Mouse (Mus musculus): ENCODE measurements around the gene Adamtsl5. TPM values are rescaled to one million over a fixed set of nuclear protein-coding genes. Genes with fewer than 3 reads are reported as not detected.

Adamtsl5 gene
- polyA plus RNA-seq, 2 experiments = 6.7 to 16.5 TPM

DNA sequence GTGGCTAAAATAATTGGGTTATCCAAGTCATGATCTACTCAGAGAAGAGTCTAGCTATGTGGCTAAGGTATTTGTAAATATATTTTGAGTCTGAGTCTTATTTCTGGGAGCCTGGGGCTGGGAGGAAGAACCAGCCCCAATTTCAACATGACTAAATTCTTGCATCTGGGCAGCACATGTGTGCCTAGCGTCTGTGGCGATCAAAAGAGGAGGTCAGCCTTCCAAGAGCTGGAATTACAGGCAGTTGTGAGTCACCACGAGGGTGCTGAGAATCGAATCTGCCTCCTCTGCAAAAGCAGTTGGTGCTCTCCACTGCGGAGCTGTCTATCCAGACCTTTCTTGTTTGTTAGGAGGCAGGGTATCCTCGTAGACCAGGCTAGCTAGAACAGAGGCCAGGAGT lies 17.5 kb upstream of the Adamtsl5 start:
- no peak overlapping the region for H3K27ac ChIP-seq (replicated peaks; ENCODE audit: low read depth, low read length)
- 43% methylated on average over 6 of the region's 6 CpGs for WGBS
- H3K9me3 ChIP-seq (ENCODE audit: control insufficient read depth, low read length) = no peaks in the 10 kb centered on the region
- no peak overlapping the region for H3K4me2 ChIP-seq (replicated peaks; ENCODE audit: low read depth, low read length, severe bottlenecking)
- H3K36me3 ChIP-seq (ENCODE audit: control insufficient read depth, insufficient read depth, low read length) = no peaks in the 10 kb centered on the region
- no peaks in the 10 kb centered on the region for H3K27me3 ChIP-seq (ENCODE audit: control insufficient read depth, insufficient read depth, low read length)
- ATAC-seq (ENCODE audit: low FRiP score, low read depth) = no peak
- H3K9ac ChIP-seq (ENCODE audit: low read depth, low read length, severe bottlenecking) = no peak overlapping the region
- DNase-seq (ENCODE audit: low spot score) = no peak
- TF ChIP-seq POLR2A (IDR thresholded peaks at IDR 0.05; ENCODE audit: borderline replicate concordance, extremely low read depth, insufficient read depth, insufficient read length) = no peak
- no peaks in the 10 kb centered on the region for H3K4me1 ChIP-seq (ENCODE audit: control insufficient read depth, insufficient read depth, low read length)
- no peak overlapping the region for H3K4me3 ChIP-seq (replicated peaks; ENCODE audit: low read length)

DNA sequence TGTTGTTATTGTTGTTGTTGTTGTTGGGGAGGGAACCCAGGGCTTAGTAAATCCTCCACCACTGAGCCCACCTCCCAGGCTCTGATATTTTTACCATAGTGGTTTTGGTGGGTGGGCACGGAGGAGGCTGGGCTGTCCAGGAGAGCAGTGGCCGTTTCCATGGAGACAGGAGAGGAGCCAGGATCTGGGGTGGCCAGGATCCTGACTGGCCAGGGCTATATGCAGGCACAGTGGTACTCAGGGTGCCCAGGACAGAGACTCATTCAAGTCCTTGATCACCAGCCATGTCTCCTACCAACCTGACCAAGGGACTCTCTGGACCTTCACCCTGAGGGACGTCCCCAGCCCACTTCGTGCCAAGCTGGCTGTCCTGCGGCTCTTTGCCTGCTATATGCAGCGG lies 15.5 kb upstream of the Adamtsl5 start:
- ATAC-seq (ENCODE audit: low FRiP score, low read depth) = no peak
- no peaks in the 10 kb centered on the region for H3K9me3 ChIP-seq (ENCODE audit: control insufficient read depth, low read length)
- H3K4me1 ChIP-seq (ENCODE audit: control insufficient read depth, insufficient read depth, low read length) = no peaks in the 10 kb centered on the region
- 0 out of 2 replicates have a peak, but pooled peaks cover under 1% of the 10 kb centered on the region for H3K27me3 ChIP-seq (ENCODE audit: control insufficient read depth, insufficient read depth, low read length)
- no peak for DNase-seq (ENCODE audit: low spot score)
- H3K4me2 ChIP-seq (replicated peaks; ENCODE audit: low read depth, low read length, severe bottlenecking) = no peak overlapping the region
- H3K27ac ChIP-seq (replicated peaks; ENCODE audit: low read depth, low read length) = no peak overlapping the region
- no peaks in the 10 kb centered on the region for H3K36me3 ChIP-seq (ENCODE audit: control insufficient read depth, insufficient read depth, low read length)
- no peak overlapping the region for H3K4me3 ChIP-seq (replicated peaks; ENCODE audit: low read length)
- no peak overlapping the region for H3K9ac ChIP-seq (ENCODE audit: low read depth, low read length, severe bottlenecking)
- TF ChIP-seq POLR2A (IDR thresholded peaks at IDR 0.05; ENCODE audit: borderline replicate concordance, extremely low read depth, insufficient read depth, insufficient read length) = no peak
- WGBS = 42% methylated on average over 6 of the region's 6 CpGs

DNA sequence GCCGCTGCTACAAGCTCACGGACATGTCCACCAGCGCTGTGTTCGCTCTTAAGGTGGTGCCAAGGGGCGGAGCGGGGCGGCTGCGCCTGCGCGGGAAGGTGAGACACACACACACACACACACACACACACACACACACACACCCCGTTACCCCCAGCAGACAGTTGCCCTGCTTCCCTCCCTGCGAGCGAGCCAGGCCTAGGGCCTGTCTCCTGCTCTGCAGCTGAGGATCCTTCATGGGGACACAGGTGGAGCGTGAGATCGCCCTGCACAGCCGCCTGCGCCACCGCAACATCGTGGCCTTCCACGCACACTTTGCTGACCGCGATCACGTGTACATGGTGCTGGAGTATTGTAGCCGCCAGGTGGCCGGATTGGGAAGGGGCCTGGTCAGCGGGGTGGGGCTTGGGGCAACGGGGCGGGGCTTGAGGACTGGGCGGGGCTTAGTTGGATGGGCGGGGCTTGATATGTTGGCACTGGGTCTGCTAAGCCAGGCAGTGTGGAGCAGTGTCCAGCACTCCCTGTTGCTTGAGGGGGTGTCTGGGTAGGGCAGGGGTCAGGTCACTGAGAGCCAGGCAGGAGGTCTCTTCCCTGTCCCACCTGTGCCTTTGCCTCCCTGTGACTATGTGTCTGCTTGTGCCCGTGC lies 9.9 kb upstream of the Adamtsl5 start:
- ATAC-seq (ENCODE audit: low FRiP score, low read depth) (0 out of 2 replicates have a peak, but pooled peaks have one; percentile 24), DNase-seq (ENCODE audit: low spot score) (no peak)
- TF ChIP-seq POLR2A (IDR thresholded peaks at IDR 0.05; ENCODE audit: borderline replicate concordance, extremely low read depth, insufficient read depth, insufficient read length) = no peak
- Histone ChIP-seq H3K36me3 (ENCODE audit: control insufficient read depth, insufficient read depth, low read length) (no peaks in the 10 kb centered on the region), H3K4me1 (ENCODE audit: control insufficient read depth, insufficient read depth, low read length) (peaks cover 15% of the 10 kb centered on the region), H3K4me2 (replicated peaks; ENCODE audit: low read depth, low read length, severe bottlenecking) (peak overlapping the region; percentile 39), H3K9ac (ENCODE audit: low read depth, low read length, severe bottlenecking) (peak overlapping the region; percentile 25; the same call in 1 of the 2 replicates), H3K27ac (replicated peaks; ENCODE audit: low read depth, low read length) (no peak overlapping the region), H3K9me3 (ENCODE audit: control insufficient read depth, low read length) (no peaks in the 10 kb centered on the region), H3K4me3 (replicated peaks; ENCODE audit: low read length) (peak overlapping the region; percentile 43), H3K27me3 (ENCODE audit: control insufficient read depth, insufficient read depth, low read length) (peaks cover 45% of the 10 kb centered on the region)
- 9% methylated on average over 27 of the region's 31 CpGs for WGBS

DNA sequence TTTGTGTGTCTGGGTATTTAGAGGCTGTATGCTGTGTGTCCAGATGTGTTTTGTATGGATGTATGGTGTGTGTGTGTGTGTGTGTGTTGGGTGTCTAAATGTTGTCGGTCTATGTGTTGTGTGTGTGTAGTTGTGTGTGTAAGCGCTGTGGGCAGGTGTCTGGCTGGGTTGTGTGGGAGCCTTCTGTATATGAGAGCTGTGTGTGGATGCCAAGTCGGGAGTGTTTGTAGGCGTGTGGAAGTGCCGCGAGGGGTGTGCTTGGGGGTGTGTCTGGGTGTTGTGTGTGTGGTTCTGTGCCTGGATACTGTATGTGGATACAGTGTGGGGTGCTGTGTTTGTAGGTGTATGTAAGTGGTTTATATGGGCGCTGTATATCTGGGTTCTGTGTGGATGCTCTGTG lies 9.1 kb upstream of the Adamtsl5 start:
- peaks cover 53% of the 10 kb centered on the region for H3K27me3 ChIP-seq (ENCODE audit: control insufficient read depth, insufficient read depth, low read length)
- TF ChIP-seq POLR2A (IDR thresholded peaks at IDR 0.05; ENCODE audit: borderline replicate concordance, extremely low read depth, insufficient read depth, insufficient read length) = no peak
- H3K4me1 ChIP-seq (ENCODE audit: control insufficient read depth, insufficient read depth, low read length) = peaks cover 15% of the 10 kb centered on the region
- no peak overlapping the region for H3K4me2 ChIP-seq (replicated peaks; ENCODE audit: low read depth, low read length, severe bottlenecking)
- H3K36me3 ChIP-seq (ENCODE audit: control insufficient read depth, insufficient read depth, low read length) = no peaks in the 10 kb centered on the region
- no peak overlapping the region for H3K27ac ChIP-seq (replicated peaks; ENCODE audit: low read depth, low read length)
- peak overlapping the region; percentile 43 for H3K4me3 ChIP-seq (replicated peaks; ENCODE audit: low read length)
- DNase-seq (ENCODE audit: low spot score) (no peak), ATAC-seq (ENCODE audit: low FRiP score, low read depth) (no peak)
- 33% methylated on average over 7 of the region's 7 CpGs for WGBS
- no peak overlapping the region for H3K9ac ChIP-seq (ENCODE audit: low read depth, low read length, severe bottlenecking)
- H3K9me3 ChIP-seq (ENCODE audit: control insufficient read depth, low read length) = no peaks in the 10 kb centered on the region

DNA sequence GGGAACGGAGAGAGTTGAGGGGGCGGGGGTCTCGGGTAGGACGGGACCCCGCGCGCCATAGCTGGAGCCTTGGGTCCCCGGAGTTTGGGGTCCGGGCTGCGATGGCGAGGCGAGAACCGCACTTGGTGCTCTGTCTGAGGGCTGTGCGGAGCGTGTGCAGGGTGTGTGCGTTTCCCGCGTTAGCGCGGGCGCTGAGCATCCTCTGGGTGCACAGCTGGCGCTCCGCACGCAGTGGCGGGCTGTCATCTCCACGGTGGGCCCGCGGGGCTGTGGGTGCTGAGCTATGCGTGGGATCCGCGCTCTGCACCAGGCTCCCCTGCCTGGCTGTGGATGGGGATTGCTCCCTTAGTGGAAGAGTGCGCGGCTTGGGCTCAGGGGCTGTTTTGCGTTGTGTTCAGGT lies 8.5 kb upstream of the Adamtsl5 start:
- 2% methylated on average over 32 of the region's 34 CpGs for WGBS
- H3K27me3 ChIP-seq (ENCODE audit: control insufficient read depth, insufficient read depth, low read length) = peaks cover 58% of the 10 kb centered on the region
- peak overlapping the region; percentile 63 for H3K4me2 ChIP-seq (replicated peaks; ENCODE audit: low read depth, low read length, severe bottlenecking)
- peaks cover 15% of the 10 kb centered on the region for H3K4me1 ChIP-seq (ENCODE audit: control insufficient read depth, insufficient read depth, low read length)
- H3K9ac ChIP-seq (ENCODE audit: low read depth, low read length, severe bottlenecking) = peak overlapping the region; percentile 28; the same call in 1 of the 2 replicates
- no peak for DNase-seq (ENCODE audit: low spot score)
- H3K4me3 ChIP-seq (replicated peaks; ENCODE audit: low read length) = peak overlapping the region; percentile 43
- no peak for TF ChIP-seq POLR2A (IDR thresholded peaks at IDR 0.05; ENCODE audit: borderline replicate concordance, extremely low read depth, insufficient read depth, insufficient read length)
- ATAC-seq (ENCODE audit: low FRiP score, low read depth) = no peak
- H3K27ac ChIP-seq (replicated peaks; ENCODE audit: low read depth, low read length) = no peak overlapping the region
- H3K9me3 ChIP-seq (ENCODE audit: control insufficient read depth, low read length) = no peaks in the 10 kb centered on the region
- no peaks in the 10 kb centered on the region for H3K36me3 ChIP-seq (ENCODE audit: control insufficient read depth, insufficient read depth, low read length)

Measured in limb, embryonic 14.5 days (tissue).